Mouse (Mus musculus) forebrain, embryonic 13.5 days (tissue): ENCODE measurements around the gene Lcat. TPM values are rescaled to one million over a fixed set of nuclear protein-coding genes. Genes with fewer than 3 reads are reported as not detected.

Experiments
- ATAC-seq: fragments of 200-750 bp; cut with Nextera tagmentation; 2 replicates; pipeline ENCODE4 v1.8.0; 2017
- H3K27ac ChIP-seq: fragments of 300-500 bp; sonication (generic); 2 replicates; pipeline ENCODE4 v1.5.1; 2015; ENCODE audit warnings: inconsistent platforms, mild to moderate bottlenecking, moderate library complexity
- H3K27me3 ChIP-seq: fragments of 300-500 bp; sonication (generic); 2 replicates; pipeline ENCODE4 v1.6.1; 2015; ENCODE audit warnings: mild to moderate bottlenecking, inconsistent platforms
- H3K36me3 ChIP-seq: fragments of 300-500 bp; sonication (generic); 2 replicates; pipeline ENCODE4 v1.6.1; 2015; ENCODE audit warnings: mild to moderate bottlenecking, inconsistent platforms; ENCODE audit not compliant: poor library complexity, severe bottlenecking
- H3K4me1 ChIP-seq: fragments of 300-500 bp; sonication (generic); 2 replicates; pipeline ENCODE4 v1.6.1; 2015; ENCODE audit warnings: inconsistent platforms
- H3K4me2 ChIP-seq: fragments of 300-500 bp; sonication (generic); 2 replicates; pipeline ENCODE4 v1.6.1; 2015; ENCODE audit warnings: inconsistent platforms, mild to moderate bottlenecking, moderate library complexity
- H3K4me3 ChIP-seq: fragments of 300-500 bp; sonication (generic); 2 replicates; pipeline ENCODE4 v1.5.1; 2015; ENCODE audit warnings: mild to moderate bottlenecking, inconsistent platforms
- H3K9ac ChIP-seq: fragments of 300-500 bp; sonication (generic); 2 replicates; pipeline ENCODE4 v1.6.1; 2015; ENCODE audit warnings: mild to moderate bottlenecking, inconsistent platforms
- H3K9me3 ChIP-seq: fragments of 300-500 bp; sonication (generic); replicated peaks from 2 replicates; pipeline ENCODE4 v1.6.1; 2016; ENCODE audit warnings: inconsistent platforms
- WGBS: fragments of 180-500 bp; shearing (Covaris S2); methylation state at CpG from one replicate; pipeline ENCODE4 v1.1.7; 2015; 5-methylcytosine and 5-hydroxymethylcytosine counted together
- microRNA-seq: library from miRNA; unstranded; fragments of <30 nt; microRNA quantifications from one replicate; pipeline ENCODE4, GENCODE M21; 2016
- polyA plus RNA-seq: library from polyadenylated mRNA; unstranded; fragments of >200 nt; fragmentation: Nextera tagmentation; extraction: Ambion mirVana; gene quantifications from 2 replicates; pipeline ENCODE4 v1.2.1, GENCODE M21; 2015

Lcat gene
- polyA plus RNA-seq, 1 experiment from 2014 or later = 0.61 TPM

- peak overlapping the region; percentile 95 for H3K4me3 ChIP-seq
- WGBS = 39% methylated on average over 16 of the region's 16 CpGs
- peak overlapping the region; percentile 90 for H3K4me2 ChIP-seq
- H3K9ac ChIP-seq = peak overlapping the region; percentile 97
- H3K27ac ChIP-seq = peak overlapping the region; percentile 84; the same call in 1 of the 2 replicates
- no peak for ATAC-seq
- H3K9me3 ChIP-seq = no peaks in the 10 kb centered on the region
- H3K27me3 ChIP-seq = no peaks in the 10 kb centered on the region
- no peaks in the 10 kb centered on the region for H3K36me3 ChIP-seq
- peaks cover 14% of the 10 kb centered on the region for H3K4me1 ChIP-seq
Observed at GRCm38 (mm10) chr8:105900941-105901616, 42.1 kb downstream of the Lcat start.

GRCm38 (mm10) chr8:105900180-105900940 lies 42.8 kb downstream of the Lcat start, which contains the start of gene Pskh1:
Gene Pskh1 (plus strand): TSS chr8:105900441.
- H3K4me3 ChIP-seq = peak within 1 kb of the TSS; percentile 95
- peak within 1 kb of the TSS; percentile 97 for H3K9ac ChIP-seq
- ATAC-seq = peak; percentile 97
- WGBS = under 1% methylated on average over 63 of the region's 68 CpGs
- H3K27me3 ChIP-seq = no peaks in the 10 kb centered on the region
- H3K36me3 ChIP-seq = no peaks in the 10 kb centered on the region
- peak within 1 kb of the TSS; percentile 84 for H3K27ac ChIP-seq
- no peaks in the 10 kb centered on the region for H3K9me3 ChIP-seq
- H3K4me2 ChIP-seq = peak within 1 kb of the TSS; percentile 90
- H3K4me1 ChIP-seq = peaks cover 14% of the 10 kb centered on the region

GRCm38 (mm10) chr8:105897801-105898480 lies 45.2 kb downstream of the Lcat start:
- WGBS = 82% methylated on average over 9 of the region's 9 CpGs
- ATAC-seq = no peak
- Histone ChIP-seq H3K4me1 (peaks cover 22% of the 10 kb centered on the region), H3K9ac (no peak overlapping the region), H3K36me3 (peaks cover 3% of the 10 kb centered on the region; the same call in 1 of the 2 replicates), H3K4me2 (no peak overlapping the region), H3K9me3 (no peaks in the 10 kb centered on the region), H3K27ac (no peak overlapping the region), H3K4me3 (no peak overlapping the region), H3K27me3 (no peaks in the 10 kb centered on the region)

- Histone ChIP-seq H3K27me3 (no peaks in the 10 kb centered on the region), H3K9me3 (no peaks in the 10 kb centered on the region), H3K4me3 (0 out of 2 replicates have a peak within 1 kb of the TSS, but pooled peaks have one; percentile 2), H3K4me2 (peak within 1 kb of the TSS; percentile 43), H3K4me1 (peaks cover 9% of the 10 kb centered on the region), H3K27ac (0 out of 2 replicates have a peak within 1 kb of the TSS, but pooled peaks have one; percentile 12), H3K36me3 (peaks cover 49% of the 10 kb centered on the region), H3K9ac (0 out of 2 replicates have a peak within 1 kb of the TSS, but pooled peaks have one; percentile 28)
- ATAC-seq = peak; percentile 89
- WGBS = 4% methylated on average over 11 of the region's 11 CpGs
Observed at GRCm38 (mm10) chr8:105893339-105893738, 49.8 kb downstream of the Lcat start, which contains the start of gene Nrn1l. Gene Nrn1l (plus strand): TSS chr8:105893567.

- Histone ChIP-seq H3K27ac (no peak overlapping the region), H3K4me3 (no peak overlapping the region), H3K9ac (no peak overlapping the region), H3K4me1 (peaks cover 9% of the 10 kb centered on the region), H3K4me2 (no peak overlapping the region), H3K27me3 (no peaks in the 10 kb centered on the region), H3K36me3 (peaks cover 58% of the 10 kb centered on the region), H3K9me3 (no peaks in the 10 kb centered on the region)
- no peak for ATAC-seq
- 85% methylated on average over 6 of the region's 6 CpGs for WGBS
Observed at GRCm38 (mm10) chr8:105892432-105892831, 50.8 kb downstream of the Lcat start.

- Histone ChIP-seq H3K27ac (no peak overlapping the region), H3K27me3 (no peaks in the 10 kb centered on the region), H3K4me2 (no peak overlapping the region), H3K4me1 (peaks cover 9% of the 10 kb centered on the region), H3K9me3 (no peaks in the 10 kb centered on the region), H3K9ac (no peak overlapping the region), H3K36me3 (peaks cover 74% of the 10 kb centered on the region), H3K4me3 (no peak overlapping the region)
- WGBS = 93% methylated on average over 6 of the region's 6 CpGs
- no peak for ATAC-seq
Observed at GRCm38 (mm10) chr8:105890870-105891269, 52.3 kb downstream of the Lcat start.

GRCm38 (mm10) chr8:105889756-105890465 lies 53.3 kb downstream of the Lcat start:
- Histone ChIP-seq H3K4me1 (peaks cover 9% of the 10 kb centered on the region), H3K27me3 (no peaks in the 10 kb centered on the region), H3K9me3 (no peaks in the 10 kb centered on the region), H3K36me3 (peaks cover 83% of the 10 kb centered on the region), H3K9ac (no peak overlapping the region), H3K4me3 (no peak overlapping the region), H3K4me2 (no peak overlapping the region), H3K27ac (no peak overlapping the region)
- ATAC-seq = no peak
- WGBS = 94% methylated on average over 12 of the region's 12 CpGs

Small RNAs within 50 kb of the gene (microRNA-seq; reads per million reads assigned to microRNA genes)
- gene Mir7074 = not detected

Other genes with a start within 250 kb of the Lcat start
- 98.3 and 99.2 TPM in 2 replicates for gene Acd, start 242.3 kb downstream of the Lcat start, polyA plus RNA-seq
- 42.1 and 43.6 TPM in 2 replicates for gene Pard6a, start 242.2 kb downstream of the Lcat start, polyA plus RNA-seq
- 0.19 TPM in 1 of 2 replicates, not detected in the other for gene 4933405L10Rik, start 235.7 kb downstream of the Lcat start, polyA plus RNA-seq
- 27.4 and 29.5 TPM in 2 replicates for gene Enkd1, start 235.2 kb downstream of the Lcat start, polyA plus RNA-seq
- 64.7 and 65.7 TPM in 2 replicates for gene Gfod2, start 184.7 kb downstream of the Lcat start, polyA plus RNA-seq
- 14.2 and 14.7 TPM in 2 replicates for gene Ranbp10, start 116.0 kb downstream of the Lcat start, polyA plus RNA-seq
- gene Tsnaxip1, start 115.7 kb downstream of the Lcat start, polyA plus RNA-seq = 0.43 and 1.00 TPM in 2 replicates
- 68.8 and 71.4 TPM in 2 replicates for gene Cenpt, start 90.1 kb downstream of the Lcat start, polyA plus RNA-seq
- gene Thap11, start 88.2 kb downstream of the Lcat start, polyA plus RNA-seq = 65.9 and 68.3 TPM in 2 replicates
- gene Nutf2, start 82.8 kb downstream of the Lcat start, polyA plus RNA-seq = 254 and 295 TPM in 2 replicates
- gene Edc4, start 62.5 kb downstream of the Lcat start, polyA plus RNA-seq = 46.4 and 56.9 TPM in 2 replicates
- gene Nrn1l, start 49.8 kb downstream of the Lcat start, polyA plus RNA-seq = 0.50 and 0.84 TPM in 2 replicates
- gene Pskh1, start 42.9 kb downstream of the Lcat start, polyA plus RNA-seq = 12.8 and 14.4 TPM in 2 replicates
- gene Ctrl, start 9.5 kb downstream of the Lcat start, polyA plus RNA-seq = 1.9 TPM in 2 replicates
- 29.0 and 29.1 TPM in 2 replicates for gene Psmb10, start 4.9 kb downstream of the Lcat start, polyA plus RNA-seq
- 6.3 and 7.1 TPM in 2 replicates for gene Slc12a4, start 22.7 kb upstream of the Lcat start, polyA plus RNA-seq
- not detected in 2 replicates for gene Dpep3, start 36.0 kb upstream of the Lcat start, polyA plus RNA-seq
- 19.0 and 20.6 TPM in 2 replicates for gene Dus2, start 48.0 kb upstream of the Lcat start, polyA plus RNA-seq
- gene Dpep2nb, start 62.6 kb upstream of the Lcat start, polyA plus RNA-seq = not detected in 2 replicates
- 19.7 and 20.1 TPM in 2 replicates for gene Ddx28, start 68.5 kb upstream of the Lcat start, polyA plus RNA-seq
- gene Nfatc3, start 115.5 kb upstream of the Lcat start, polyA plus RNA-seq = 5.2 TPM in 2 replicates
- 0.16 and 0.23 TPM in 2 replicates for gene Esrp2, start 193.6 kb upstream of the Lcat start, polyA plus RNA-seq
- gene Pla2g15, start 207.0 kb upstream of the Lcat start, polyA plus RNA-seq = 12.9 and 14.3 TPM in 2 replicates
- gene Slc7a6, start 225.5 kb upstream of the Lcat start, polyA plus RNA-seq = 77.2 and 77.9 TPM in 2 replicates